Mouse (Mus musculus) forebrain, embryonic 11.5 days (tissue): ENCODE measurements around the gene Mttp. TPM values are rescaled to one million over a fixed set of nuclear protein-coding genes. Genes with fewer than 3 reads are reported as not detected.

Experiments
- ATAC-seq: fragments of 200-750 bp; cut with Nextera tagmentation; replicated peaks from 2 replicates; pipeline ENCODE4 v1.8.0; 2017; ENCODE audit warnings: moderate TSS enrichment; ENCODE audit not compliant: low FRiP score
- DNase-seq: peaks from one replicate; pipeline ENCODE4 v3.0.0-alpha.2; 2017; ENCODE audit warnings: low spot score
- H3K27ac ChIP-seq: fragments of 300-500 bp; sonication (generic); 2 replicates; pipeline ENCODE4 v1.5.1; 2014; ENCODE audit warnings: low read depth, low read length
- H3K27me3 ChIP-seq: fragments of 300-500 bp; sonication (generic); 2 replicates; pipeline ENCODE4 v1.6.1; 2014; ENCODE audit warnings: mild to moderate bottlenecking, low read length, mixed read lengths; ENCODE audit not compliant: control insufficient read depth, insufficient read depth
- H3K36me3 ChIP-seq: fragments of 300-500 bp; sonication (generic); 2 replicates; pipeline ENCODE4 v1.6.1; 2014; ENCODE audit warnings: mild to moderate bottlenecking, low read length, moderate library complexity, mixed read lengths; ENCODE audit not compliant: control insufficient read depth, insufficient read depth
- H3K4me1 ChIP-seq: fragments of 300-500 bp; sonication (generic); replicated peaks from 2 replicates; pipeline ENCODE4 v1.6.1; 2014; ENCODE audit warnings: low read length, mixed read lengths; ENCODE audit not compliant: control insufficient read depth, insufficient read depth
- H3K4me2 ChIP-seq: fragments of 300-500 bp; sonication (generic); 2 replicates; pipeline ENCODE4 v1.6.1; 2014; ENCODE audit warnings: low read depth, mild to moderate bottlenecking, low read length, moderate library complexity, mixed read lengths; ENCODE audit not compliant: severe bottlenecking
- H3K4me3 ChIP-seq: fragments of 300-500 bp; sonication (generic); 2 replicates; pipeline ENCODE4 v1.5.1; 2014; ENCODE audit warnings: low read depth, low read length
- H3K9ac ChIP-seq: fragments of 300-500 bp; sonication (generic); 2 replicates; pipeline ENCODE4 v1.6.1; 2014; ENCODE audit warnings: low read length
- H3K9me3 ChIP-seq: fragments of 300-500 bp; sonication (generic); 2 replicates; pipeline ENCODE4 v1.6.1; 2016; ENCODE audit warnings: low read length, mixed read lengths; ENCODE audit not compliant: control insufficient read depth
- WGBS: fragments of 180-500 bp; shearing (Covaris S2); extraction: QIAGEN DNeasy Blood & Tissue Kit; methylation state at CpG from one replicate; pipeline ENCODE4 v1.1.7; 2014; 5-methylcytosine and 5-hydroxymethylcytosine counted together
- polyA plus RNA-seq: library from polyadenylated mRNA; unstranded; fragments of >200 nt; fragmentation: Nextera tagmentation; extraction: Ambion mirVana; gene quantifications from 2 replicates; pipeline ENCODE4 v1.2.1, GENCODE M21; 2014

Gene Mttp
- polyA plus RNA-seq, 1 experiment from 2014 or later = 12.5 TPM

- Histone ChIP-seq H3K9ac (no peak overlapping the region), H3K9me3 (no peaks in the 10 kb centered on the region), H3K4me3 (no peak overlapping the region), H3K27me3 (no peaks in the 10 kb centered on the region), H3K4me2 (no peak overlapping the region), H3K36me3 (no peaks in the 10 kb centered on the region), H3K27ac (no peak overlapping the region), H3K4me1 (no peaks in the 10 kb centered on the region)
- no peak for DNase-seq
- 90% methylated on average over 4 of the region's 4 CpGs for WGBS
- no peak for ATAC-seq
Observed at GRCm38 (mm10) chr3:138062673-138063072, 82.1 kb downstream of the Mttp start.

- no peak for ATAC-seq
- H3K4me1 ChIP-seq = no peaks in the 10 kb centered on the region
- WGBS = 92% methylated on average over 9 of the region's 9 CpGs
Observed at GRCm38 (mm10) chr3:138061205-138061911, 83.4 kb downstream of the Mttp start.

GRCm38 (mm10) chr3:138060429-138060828 is 84.3 kb downstream of the Mttp start:
- 94% methylated on average over 7 of the region's 7 CpGs for WGBS
- Histone ChIP-seq H3K4me1 (no peaks in the 10 kb centered on the region), H3K27ac (no peak overlapping the region)

More at GRCm38 (mm10) chr3:138061205-138061911, 83.4 kb downstream of the Mttp start:
- Histone ChIP-seq H3K27ac (no peak overlapping the region), H3K9ac (no peak overlapping the region), H3K9me3 (no peaks in the 10 kb centered on the region), H3K4me3 (no peak overlapping the region), H3K27me3 (no peaks in the 10 kb centered on the region), H3K4me2 (no peak overlapping the region), H3K36me3 (no peaks in the 10 kb centered on the region)
- DNase-seq = no peak

GRCm38 (mm10) chr3:138058226-138058625 is 86.5 kb downstream of the Mttp start:
- H3K27me3 ChIP-seq = no peaks in the 10 kb centered on the region
- no peak for ATAC-seq
- no peaks in the 10 kb centered on the region for H3K36me3 ChIP-seq
- no peak overlapping the region for H3K27ac ChIP-seq
- no peaks in the 10 kb centered on the region for H3K9me3 ChIP-seq
- H3K4me1 ChIP-seq = no peaks in the 10 kb centered on the region
- 50% methylated on average over 4 of the region's 4 CpGs for WGBS
- H3K4me3 ChIP-seq = no peak overlapping the region
- no peak for DNase-seq
- no peak overlapping the region for H3K4me2 ChIP-seq
- H3K9ac ChIP-seq = no peak overlapping the region

More at GRCm38 (mm10) chr3:138060429-138060828, 84.3 kb downstream of the Mttp start:
- no peak overlapping the region for H3K4me3 ChIP-seq
- H3K9ac ChIP-seq = no peak overlapping the region
- DNase-seq = no peak
- no peaks in the 10 kb centered on the region for H3K36me3 ChIP-seq
- no peaks in the 10 kb centered on the region for H3K27me3 ChIP-seq
- no peak for ATAC-seq
- H3K9me3 ChIP-seq = no peaks in the 10 kb centered on the region
- no peak overlapping the region for H3K4me2 ChIP-seq

- H3K36me3 ChIP-seq = no peaks in the 10 kb centered on the region
- H3K9me3 ChIP-seq = no peaks in the 10 kb centered on the region
- WGBS = 81% methylated on average over 7 of the region's 7 CpGs
- no peak overlapping the region for H3K9ac ChIP-seq
- H3K27me3 ChIP-seq = no peaks in the 10 kb centered on the region
- no peak overlapping the region for H3K4me3 ChIP-seq
- ATAC-seq (no peak), DNase-seq (no peak)
- no peak overlapping the region for H3K4me2 ChIP-seq
- no peak overlapping the region for H3K27ac ChIP-seq
- H3K4me1 ChIP-seq = no peaks in the 10 kb centered on the region
Observed at GRCm38 (mm10) chr3:138056976-138057375, 87.8 kb downstream of the Mttp start.

GRCm38 (mm10) chr3:138053969-138054368 is 90.8 kb downstream of the Mttp start:
- no peaks in the 10 kb centered on the region for H3K4me1 ChIP-seq
- H3K36me3 ChIP-seq = no peaks in the 10 kb centered on the region
- H3K9me3 ChIP-seq = no peaks in the 10 kb centered on the region
- H3K4me2 ChIP-seq = no peak overlapping the region
- H3K27ac ChIP-seq = no peak overlapping the region
- no peak for DNase-seq
- 58% methylated on average over 4 of the region's 4 CpGs for WGBS
- no peak for ATAC-seq
- H3K27me3 ChIP-seq = no peaks in the 10 kb centered on the region
- no peak overlapping the region for H3K4me3 ChIP-seq
- no peak overlapping the region for H3K9ac ChIP-seq

- H3K4me3 ChIP-seq = no peak overlapping the region
- no peak overlapping the region for H3K9ac ChIP-seq
- 81% methylated on average over 3 of the region's 3 CpGs for WGBS
- H3K36me3 ChIP-seq = no peaks in the 10 kb centered on the region
- no peaks in the 10 kb centered on the region for H3K9me3 ChIP-seq
- H3K27me3 ChIP-seq = no peaks in the 10 kb centered on the region
- DNase-seq = no peak
- H3K4me2 ChIP-seq = no peak overlapping the region
- H3K4me1 ChIP-seq = no peaks in the 10 kb centered on the region
- no peak for ATAC-seq
- no peak overlapping the region for H3K27ac ChIP-seq
Observed at GRCm38 (mm10) chr3:138051431-138051830, 93.3 kb downstream of the Mttp start.

- no peak for ATAC-seq
- WGBS = 88% methylated on average over 11 of the region's 11 CpGs
- H3K4me2 ChIP-seq = no peak overlapping the region
Observed at GRCm38 (mm10) chr3:138050772-138051171, 94.0 kb downstream of the Mttp start.

GRCm38 (mm10) chr3:138049555-138049954 is 95.2 kb downstream of the Mttp start:
- ATAC-seq = no peak
- Histone ChIP-seq H3K36me3 (no peaks in the 10 kb centered on the region), H3K4me3 (no peak overlapping the region), H3K9me3 (no peaks in the 10 kb centered on the region), H3K27me3 (no peaks in the 10 kb centered on the region), H3K4me2 (no peak overlapping the region), H3K4me1 (no peaks in the 10 kb centered on the region), H3K27ac (no peak overlapping the region), H3K9ac (no peak overlapping the region)
- 93% methylated on average over 6 of the region's 6 CpGs for WGBS
- no peak for DNase-seq

More at GRCm38 (mm10) chr3:138050772-138051171, 94.0 kb downstream of the Mttp start:
- H3K9me3 ChIP-seq = no peaks in the 10 kb centered on the region
- no peaks in the 10 kb centered on the region for H3K36me3 ChIP-seq
- H3K27ac ChIP-seq = no peak overlapping the region
- no peak overlapping the region for H3K9ac ChIP-seq
- no peak for DNase-seq
- H3K4me1 ChIP-seq = no peaks in the 10 kb centered on the region
- no peaks in the 10 kb centered on the region for H3K27me3 ChIP-seq
- H3K4me3 ChIP-seq = no peak overlapping the region
